Mouse (Mus musculus): ENCODE results near the gene Creb3l1. TPM values are rescaled to one million over a fixed set of nuclear protein-coding genes. Genes with fewer than 3 reads are reported as not detected.

Creb3l1 gene
- polyA plus RNA-seq, 1 experiment = 3.7 TPM

DNA sequence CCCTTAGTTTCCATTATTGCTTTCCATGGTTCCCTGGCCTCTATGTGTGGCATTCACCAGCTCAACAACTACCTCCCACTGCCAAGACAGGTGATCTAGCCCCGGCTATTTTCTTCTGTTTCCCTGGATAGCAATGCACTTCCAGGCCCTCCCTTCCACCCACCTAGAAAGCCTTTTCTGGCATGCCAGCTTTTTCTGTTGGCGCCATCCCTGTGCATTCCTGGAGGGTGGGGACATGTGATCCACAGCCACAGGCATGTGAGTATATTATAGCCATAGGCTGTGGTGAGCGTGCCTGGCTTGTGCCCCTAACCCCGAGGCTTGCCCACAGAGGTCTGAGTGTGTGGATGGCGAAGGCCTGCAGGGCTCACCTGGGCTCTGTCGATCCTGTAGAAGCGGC, 88.1 kb downstream of the Creb3l1 start:
- TF ChIP-seq CTCF (IDR thresholded peaks at IDR 0.05; ENCODE audit: low read depth, low read length) = no peak
- no peak for TF ChIP-seq POLR2A (IDR thresholded peaks at IDR 0.05; ENCODE audit: borderline replicate concordance, low read depth, low read length)
- Histone ChIP-seq H3K27ac (ENCODE audit: insufficient read depth, low read depth, low read length) (no peak overlapping the region), H3K4me3 (ENCODE audit: insufficient read depth, low read length) (no peak overlapping the region), H3K4me1 (ENCODE audit: control insufficient read depth, insufficient read depth, low read length) (peaks cover 8% of the 10 kb centered on the region)

DNA sequence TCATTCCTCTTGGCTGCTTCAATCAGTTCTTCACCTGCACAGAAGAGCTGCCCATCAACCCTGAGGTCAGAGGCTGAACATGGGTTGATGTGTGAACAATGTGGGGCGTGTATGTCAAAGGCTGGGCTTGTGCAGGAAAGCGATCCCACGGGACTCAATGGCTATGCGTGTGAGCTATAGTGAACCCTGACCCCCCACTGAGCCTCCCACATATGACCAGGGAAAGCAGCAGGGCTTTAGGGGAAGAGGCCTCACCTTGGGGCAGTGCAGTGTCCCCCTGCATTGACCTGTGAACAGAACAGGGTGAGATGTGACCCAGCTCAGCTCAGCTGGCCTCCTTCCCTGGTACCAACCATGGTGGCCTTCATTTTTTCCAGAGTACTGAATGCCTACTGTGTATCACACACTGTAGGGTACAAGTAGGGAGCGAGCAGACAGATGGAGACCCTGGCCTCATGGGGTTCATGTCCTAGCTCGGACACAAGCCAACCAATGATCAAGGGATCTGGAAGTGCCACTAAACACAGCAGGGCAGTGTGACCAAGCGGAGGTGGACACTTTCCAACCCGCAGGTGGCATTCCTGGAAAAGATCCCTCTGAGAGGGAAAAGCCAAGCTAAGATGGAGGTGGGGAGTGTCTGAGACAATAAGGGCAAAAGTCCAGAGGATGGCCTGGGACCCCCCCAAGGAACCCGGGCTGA, 89.3 kb downstream of the Creb3l1 start:
- Histone ChIP-seq H3K27ac (ENCODE audit: insufficient read depth, low read depth, low read length) (no peak overlapping the region), H3K4me3 (ENCODE audit: insufficient read depth, low read length) (no peak overlapping the region), H3K4me1 (ENCODE audit: control insufficient read depth, insufficient read depth, low read length) (peaks cover 8% of the 10 kb centered on the region)
- no peak for TF ChIP-seq CTCF (IDR thresholded peaks at IDR 0.05; ENCODE audit: low read depth, low read length)
- TF ChIP-seq POLR2A (IDR thresholded peaks at IDR 0.05; ENCODE audit: borderline replicate concordance, low read depth, low read length) = no peak

DNA sequence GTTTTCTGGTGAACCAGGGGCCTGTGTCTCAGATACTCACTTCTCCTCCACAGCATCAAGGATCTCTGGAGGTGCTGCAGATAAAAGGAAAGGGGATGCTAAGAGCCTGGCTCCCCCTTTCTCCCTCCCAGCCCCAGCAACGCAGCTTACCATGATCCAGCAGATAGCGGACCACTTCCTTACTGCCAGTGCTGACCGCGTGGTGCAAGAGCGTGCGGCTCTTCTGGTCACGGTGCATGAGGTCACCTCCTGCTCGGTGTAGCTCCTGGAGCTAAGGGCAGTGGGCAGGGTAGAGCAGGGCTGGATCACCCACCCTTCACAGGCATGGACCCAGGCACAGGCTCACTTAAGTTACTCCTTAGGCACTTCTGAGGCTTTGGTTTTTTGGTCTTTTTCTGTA, 90.3 kb downstream of the Creb3l1 start:
- TF ChIP-seq CTCF (IDR thresholded peaks at IDR 0.05; ENCODE audit: low read depth, low read length) (no peak), POLR2A (IDR thresholded peaks at IDR 0.05; ENCODE audit: borderline replicate concordance, low read depth, low read length) (no peak)
- Histone ChIP-seq H3K27ac (ENCODE audit: insufficient read depth, low read depth, low read length) (no peak overlapping the region), H3K4me1 (ENCODE audit: control insufficient read depth, insufficient read depth, low read length) (peaks cover 8% of the 10 kb centered on the region), H3K4me3 (ENCODE audit: insufficient read depth, low read length) (no peak overlapping the region)

- peaks cover 8% of the 10 kb centered on the region for H3K4me1 ChIP-seq (ENCODE audit: control insufficient read depth, insufficient read depth, low read length)
- TF ChIP-seq POLR2A (IDR thresholded peaks at IDR 0.05; ENCODE audit: borderline replicate concordance, low read depth, low read length) (no peak), CTCF (IDR thresholded peaks at IDR 0.05; ENCODE audit: low read depth, low read length) (no peak)
Observed at GRCm38 (mm10) chr2:91933471-91933870, 90.8 kb downstream of the Creb3l1 start.

DNA sequence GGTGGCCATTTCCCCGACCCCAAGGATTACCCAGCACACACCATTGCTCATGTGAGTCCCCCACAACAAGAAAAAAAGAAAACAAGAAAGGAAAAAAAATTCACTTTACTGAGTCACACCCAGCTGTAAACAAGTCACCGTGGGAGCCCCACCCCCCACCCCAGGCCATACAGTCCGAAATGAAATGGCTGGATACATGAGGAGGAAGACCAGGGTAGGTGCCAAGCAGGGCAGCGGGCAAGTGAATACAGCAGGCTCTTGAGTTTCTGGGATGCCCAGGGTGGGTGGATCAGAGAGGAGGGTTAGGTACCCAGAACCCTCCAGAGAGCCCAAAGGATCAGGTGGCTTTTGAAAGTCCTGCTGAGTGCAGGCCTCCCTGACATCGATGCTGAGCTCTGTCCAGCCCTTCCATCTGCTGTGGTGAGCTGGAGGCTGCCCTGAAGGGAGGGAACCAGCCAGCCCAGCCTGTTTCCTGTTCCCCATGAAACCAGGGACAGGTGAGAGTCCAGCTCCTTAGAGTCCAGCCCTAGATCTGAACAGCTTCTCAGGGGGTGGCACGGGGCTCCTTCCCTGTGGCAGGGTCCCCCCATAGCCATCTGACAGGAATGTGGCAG, 91.5 kb downstream of the Creb3l1 start:
- TF ChIP-seq CTCF (IDR thresholded peaks at IDR 0.05; ENCODE audit: low read depth, low read length) = no peak
- TF ChIP-seq POLR2A (IDR thresholded peaks at IDR 0.05; ENCODE audit: borderline replicate concordance, low read depth, low read length) = no peak
- Histone ChIP-seq H3K4me3 (ENCODE audit: insufficient read depth, low read length) (no peak overlapping the region), H3K27ac (ENCODE audit: insufficient read depth, low read depth, low read length) (no peak overlapping the region), H3K4me1 (ENCODE audit: control insufficient read depth, insufficient read depth, low read length) (peaks cover 11% of the 10 kb centered on the region)

More at GRCm38 (mm10) chr2:91933471-91933870, 90.8 kb downstream of the Creb3l1 start:
- Histone ChIP-seq H3K4me3 (ENCODE audit: insufficient read depth, low read length) (no peak overlapping the region), H3K27ac (ENCODE audit: insufficient read depth, low read depth, low read length) (no peak overlapping the region)

Other genes with a start within 250 kb of the Creb3l1 start
- gene Chrm4, start 97.3 kb downstream of the Creb3l1 start, polyA plus RNA-seq (2012; ENCODE audit: insufficient read depth, insufficient read length, missing spikeins) = not detected in 2 replicates
- 1.0 and 3.4 TPM in 2 replicates for gene Mdk, start 92.2 kb downstream of the Creb3l1 start, polyA plus RNA-seq (2012; ENCODE audit: insufficient read depth, insufficient read length, missing spikeins)
- not detected in 2 replicates for gene Gm9821, start 78.8 kb downstream of the Creb3l1 start, polyA plus RNA-seq (2012; ENCODE audit: insufficient read depth, insufficient read length, missing spikeins)
- 129 and 144 TPM in 2 replicates for gene Dgkz, start 48.6 kb downstream of the Creb3l1 start, polyA plus RNA-seq (2012; ENCODE audit: insufficient read depth, insufficient read length, missing spikeins)
- 81.5 and 83.4 TPM in 2 replicates for gene Phf21a, start 68.6 kb upstream of the Creb3l1 start, polyA plus RNA-seq (2012; ENCODE audit: insufficient read depth, insufficient read length, missing spikeins)

All from bone marrow macrophage, adult 2 months (primary cell).